Mouse (Mus musculus): ENCODE data around the gene Soga3. TPM values are rescaled to one million over a fixed set of nuclear protein-coding genes. Genes with fewer than 3 reads are reported as not detected.

Gene Soga3
- not detected for polyA plus RNA-seq (2017; shearing (Covaris generic))

DNA sequence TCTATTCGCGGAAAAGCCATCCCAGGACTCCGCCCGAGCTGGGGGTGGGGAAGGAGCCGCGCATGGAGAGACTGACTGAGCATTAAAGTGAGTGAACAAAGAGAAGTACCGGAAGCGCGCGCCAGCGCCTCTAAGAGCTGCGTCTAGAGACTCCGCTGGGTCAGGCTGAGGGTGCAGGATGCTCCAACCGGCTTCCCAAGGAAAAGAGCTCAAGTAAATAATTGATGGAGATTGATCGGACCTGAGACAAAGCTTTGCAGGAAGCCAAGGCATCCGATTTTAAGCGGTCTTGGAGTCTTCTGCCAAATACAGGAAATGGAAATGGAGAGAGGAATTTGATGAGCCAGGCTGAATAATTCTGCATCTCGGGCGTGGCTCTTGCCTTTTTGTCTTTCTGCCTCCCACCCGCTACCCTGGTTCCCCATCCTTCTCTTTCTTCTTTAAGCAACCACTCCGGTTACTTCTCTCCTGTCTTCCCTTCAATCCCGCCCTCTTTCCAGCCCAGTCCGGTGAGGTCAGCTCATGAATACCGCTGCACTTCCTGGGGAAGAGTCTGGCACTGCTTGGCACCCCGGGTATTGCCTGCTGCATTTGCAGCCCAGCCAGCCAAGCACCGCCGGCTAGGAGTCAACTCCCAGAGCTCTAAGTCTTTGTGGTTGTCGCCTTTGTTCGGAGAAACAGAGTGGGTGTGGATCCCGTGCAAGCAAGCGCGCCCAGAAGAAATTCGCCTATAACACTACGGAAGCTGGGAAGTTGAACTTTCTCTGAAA is at the start of gene Soga3:
Gene Soga3, plus strand, starts transcription at position 274 of the 770 bp plus-strand sequence.

DNA sequence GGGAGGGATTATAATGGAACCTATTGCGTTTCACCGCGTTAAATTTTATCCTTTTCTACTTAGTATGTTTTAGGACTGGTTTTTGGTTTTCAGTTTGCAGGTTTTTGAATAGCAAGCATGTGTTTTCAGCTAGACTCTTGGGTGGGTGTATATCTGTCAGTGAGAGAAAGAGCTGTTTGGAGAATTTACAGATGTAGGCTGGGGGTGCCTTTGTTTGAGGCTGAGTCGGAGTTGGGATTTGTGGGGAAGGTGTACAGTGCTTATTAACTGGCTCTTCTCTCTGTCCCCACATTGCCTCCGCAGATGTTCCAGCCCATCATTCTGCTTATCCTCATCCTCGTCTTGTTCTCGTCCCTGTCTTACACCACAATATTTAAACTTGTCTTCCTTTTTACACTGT is 55.0 kb downstream of the Soga3 start, which contains the start of gene Gm49353:
Gene Gm49353, plus strand, starts transcription at position 313 of the 400 bp plus-strand sequence.

DNA sequence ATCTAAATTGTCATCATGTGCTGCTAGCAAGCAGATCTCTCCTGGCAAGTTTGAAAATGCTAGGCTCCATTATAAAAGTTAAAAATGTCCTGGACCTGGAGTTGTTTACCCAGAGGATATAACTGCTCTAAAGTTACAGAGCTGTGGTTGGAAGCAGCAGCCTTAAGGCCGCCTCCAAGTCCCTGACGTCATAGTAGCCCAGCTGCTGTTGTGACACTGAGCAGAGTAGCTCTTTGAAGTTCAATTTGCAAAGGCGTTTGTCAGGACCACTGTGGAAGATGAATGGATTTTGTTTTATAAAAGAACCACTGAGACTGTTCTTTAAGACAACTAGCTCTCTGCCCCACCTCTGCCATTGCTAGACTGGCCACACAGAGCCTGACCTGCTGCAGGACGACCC is 67.8 kb downstream of the Soga3 start, which contains the start of gene 9330159F19Rik:
Gene 9330159F19Rik, plus strand, starts transcription at position 154 of the 400 bp plus-strand sequence.

Other genes with a start within 250 kb of the Soga3 start
- gene 2310057J18Rik, start 157.5 kb upstream of the Soga3 start, polyA plus RNA-seq (2017; shearing (Covaris generic)), result not detected
- gene Gm49353, start 55.1 kb downstream of the Soga3 start, polyA plus RNA-seq (2017; shearing (Covaris generic)), result not detected
- gene 9330159F19Rik, start 67.8 kb downstream of the Soga3 start, polyA plus RNA-seq (2017; shearing (Covaris generic)), result not detected
- 27.6 TPM for gene Echdc1, start 169.3 kb downstream of the Soga3 start, polyA plus RNA-seq (2017; shearing (Covaris generic))
- gene Rnf146, start 218.6 kb downstream of the Soga3 start, polyA plus RNA-seq (2017; shearing (Covaris generic)), result 93.0 TPM

Data from inflammation-experienced regulatory T-cells, adult 16 weeks (primary cell).